16 mouse cellular contexts compared by ENCODE assay signal in the genomic region with DNA sequence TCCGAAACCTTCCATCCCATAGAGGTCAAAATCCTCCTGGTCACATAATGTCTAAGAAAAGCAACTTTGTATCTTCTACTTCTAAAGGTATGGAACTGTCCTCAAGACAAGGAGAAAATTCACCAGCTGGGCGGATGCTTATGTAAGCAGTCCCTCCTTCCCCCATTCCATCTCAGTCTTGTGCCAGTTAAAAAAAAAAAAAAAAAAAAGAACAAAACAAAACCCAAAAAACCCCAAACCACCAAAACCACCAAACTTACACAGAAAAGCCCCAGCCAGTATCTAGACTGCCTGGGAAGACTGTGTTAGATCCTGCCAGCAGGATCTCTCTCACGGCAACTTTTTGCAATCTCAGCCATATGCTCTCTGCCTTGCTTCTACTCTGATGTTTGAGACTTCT.
"Had no signal": no experiment of that assay in that cellular context is flagged by ENCODE, and none has a peak within 500 bp of the region (broad histone marks: within the 10 kb centered on the region; RNA-seq: fewer than 3 reads in every experiment).

No protein-coding gene starts in this region.

- H3K27me3 ChIP-seq: liver, embryonic 15.5 days; lung, embryonic 15.5 days; megakaryocyte, embryonic 14.5 days; neural tube, embryonic 12.5 days had no signal

- H3K9me3 ChIP-seq: liver, embryonic 15.5 days; lung, embryonic 15.5 days; megakaryocyte, embryonic 14.5 days; midbrain, embryonic 12.5 days; neural tube, embryonic 12.5 days had no signal

- DNase-seq: liver, postnatal 0 days; lung, adult 2 months; lung, postnatal 14 days; lung, postnatal 36 days; midbrain, embryonic 14.5 days; right cerebral cortex, postnatal 14 days; spleen, adult 18-20 months; thymus, adult 18-20 months; thymus, postnatal 14 days; thymus, postnatal 36 days had no signal

- H3K27ac ChIP-seq: liver, embryonic 15.5 days; lung, embryonic 15.5 days; macrophage; midbrain, embryonic 12.5 days; neural tube, embryonic 12.5 days had no signal

- H3K4me1 ChIP-seq: liver, embryonic 15.5 days; megakaryocyte, embryonic 14.5 days; midbrain, embryonic 12.5 days; neural tube, embryonic 12.5 days had no signal

- H3K9ac ChIP-seq: liver, embryonic 15.5 days; liver, postnatal 0 days; lung, embryonic 15.5 days; midbrain, embryonic 12.5 days; neural tube, embryonic 12.5 days had no signal

- H3K4me2 ChIP-seq: liver, embryonic 15.5 days; lung, embryonic 15.5 days; midbrain, embryonic 12.5 days; neural tube, embryonic 12.5 days had no signal

- H3K36me3 ChIP-seq: liver, embryonic 15.5 days; lung, embryonic 15.5 days; midbrain, embryonic 12.5 days; neural tube, embryonic 12.5 days had no signal

- H3K4me3 ChIP-seq: liver, embryonic 15.5 days; lung, embryonic 15.5 days; midbrain, embryonic 12.5 days; neural tube, embryonic 12.5 days had no signal
